Mouse (Mus musculus): Measurements from ENCODE around the gene B3gnt2.

B3gnt2 gene

DNA sequence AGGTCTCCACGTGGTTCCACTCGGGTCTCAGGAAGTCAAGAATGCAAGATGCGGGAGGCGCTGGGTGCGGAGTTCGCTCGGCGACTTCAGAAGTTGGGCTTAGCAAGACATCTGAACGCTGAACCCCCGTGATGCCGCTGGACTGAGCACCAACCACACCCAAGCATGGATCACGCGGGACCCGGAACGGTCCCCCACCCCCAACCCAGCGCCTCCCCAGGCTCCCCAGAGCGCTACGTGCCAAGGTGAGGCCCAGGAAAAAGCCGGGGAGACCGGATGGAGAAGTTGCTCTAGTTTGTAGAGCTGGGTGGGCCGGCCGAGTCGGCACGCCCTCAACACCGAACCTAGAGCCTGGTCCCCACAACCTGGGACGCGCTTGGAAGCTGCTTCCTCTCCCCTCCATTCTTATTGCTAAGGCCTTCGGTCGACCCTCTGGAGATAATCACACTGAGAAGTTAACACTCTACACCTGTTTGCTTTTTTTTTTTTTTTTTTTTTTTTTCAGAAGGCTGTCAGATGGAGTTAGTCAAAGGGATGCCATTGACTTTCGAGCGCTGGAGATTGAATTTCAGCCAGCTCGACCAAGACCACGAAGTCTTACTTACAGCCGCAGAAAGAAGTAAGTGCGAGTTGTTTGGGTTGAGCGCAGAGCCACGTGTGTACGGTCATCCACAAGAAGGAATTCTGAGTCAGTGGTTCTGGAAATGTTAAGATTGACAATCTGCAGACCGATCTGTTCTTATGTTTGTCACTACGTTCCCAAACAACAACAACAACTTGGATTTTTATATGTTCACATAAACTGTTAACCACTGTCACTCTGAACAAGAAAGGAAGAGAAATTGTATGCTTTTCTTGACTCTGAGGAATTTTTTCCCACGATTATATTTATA lies at the start of gene B3gnt2:
Gene B3gnt2 (minus strand): TSS at position 627 of the 893 bp plus-strand sequence.
- DNase-seq (ENCODE audit: low read depth) = no peak

DNA sequence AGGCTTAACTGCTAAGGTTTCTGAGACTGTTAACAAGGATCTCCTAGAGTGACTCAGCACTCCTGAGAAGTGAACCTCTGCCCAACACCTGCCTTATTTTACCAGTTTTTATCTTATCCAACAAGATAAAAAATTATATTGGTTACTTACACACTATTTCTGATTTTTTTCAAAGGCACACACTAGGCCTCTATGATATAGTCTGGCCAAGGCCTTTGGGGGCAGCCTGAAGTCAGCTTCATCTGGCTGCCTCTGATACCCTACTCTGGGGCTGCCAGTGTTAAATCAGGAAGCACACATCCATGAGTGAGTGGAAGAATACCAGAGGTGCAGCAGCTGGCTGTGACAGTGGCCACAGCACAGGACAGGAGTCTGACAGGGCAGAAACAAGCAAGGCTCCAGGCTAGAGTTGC lies 45.7 kb upstream of the B3gnt2 start:
- no peak for DNase-seq (ENCODE audit: low read depth)

DNA sequence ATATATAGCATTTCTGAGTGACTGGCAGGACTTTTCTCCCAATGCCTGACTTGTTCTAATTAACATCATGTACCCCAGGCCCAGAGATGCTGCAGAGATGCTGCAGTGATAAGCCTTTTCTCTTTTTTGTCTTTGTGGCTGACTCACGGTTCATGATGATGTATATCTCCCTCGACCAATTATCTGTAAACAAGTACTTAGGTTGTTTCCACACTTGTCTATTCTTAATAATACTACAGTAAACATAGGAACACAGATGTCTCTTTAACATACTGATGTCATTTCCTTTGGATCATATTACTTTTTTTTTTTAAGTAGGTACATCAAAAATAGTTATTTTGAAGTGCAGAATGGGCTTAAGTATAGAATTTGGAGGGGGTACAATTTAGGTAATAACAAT lies 42.2 kb upstream of the B3gnt2 start:
- DNase-seq (ENCODE audit: low read depth) = no peak

DNA sequence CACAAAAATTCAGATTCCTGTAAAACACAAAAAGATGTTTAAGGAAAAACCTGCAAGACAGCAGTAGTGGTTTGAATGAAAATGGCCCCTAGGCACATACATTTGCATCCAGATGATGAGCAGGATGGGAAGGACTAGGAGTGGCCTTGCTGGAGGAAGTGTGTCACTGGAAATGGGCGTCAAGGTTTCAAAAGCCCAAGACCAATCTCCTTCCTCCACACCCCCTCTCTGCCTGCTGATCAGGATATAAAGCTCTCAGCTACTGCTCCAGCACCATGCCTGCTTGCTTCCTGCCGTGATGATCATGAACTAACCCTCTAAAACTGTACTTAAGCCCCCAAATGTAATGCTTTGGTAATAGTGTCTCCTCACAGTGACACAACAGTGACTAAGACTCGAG lies 39.3 kb upstream of the B3gnt2 start:
- no peak for DNase-seq (ENCODE audit: low read depth)

DNA sequence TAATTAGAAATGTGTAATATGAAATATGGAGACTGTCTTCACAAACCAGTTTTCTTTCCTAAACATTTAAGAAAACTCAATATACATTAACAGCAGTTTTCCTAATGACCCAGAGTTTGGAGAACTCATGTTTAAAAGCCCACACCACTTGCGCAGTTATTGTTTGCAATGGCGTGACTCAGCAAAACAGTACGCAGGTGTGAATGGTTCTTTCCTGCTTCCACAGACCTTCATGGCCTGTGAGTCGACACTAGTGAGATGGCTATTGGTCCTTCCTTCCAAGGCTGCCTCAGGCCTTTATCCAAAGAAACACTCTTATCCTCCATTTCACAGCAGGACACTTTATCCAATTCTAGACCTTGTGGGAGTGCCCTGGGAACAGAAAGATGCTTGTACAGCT lies 36.9 kb upstream of the B3gnt2 start:
- DNase-seq (ENCODE audit: low read depth) = no peak

DNA sequence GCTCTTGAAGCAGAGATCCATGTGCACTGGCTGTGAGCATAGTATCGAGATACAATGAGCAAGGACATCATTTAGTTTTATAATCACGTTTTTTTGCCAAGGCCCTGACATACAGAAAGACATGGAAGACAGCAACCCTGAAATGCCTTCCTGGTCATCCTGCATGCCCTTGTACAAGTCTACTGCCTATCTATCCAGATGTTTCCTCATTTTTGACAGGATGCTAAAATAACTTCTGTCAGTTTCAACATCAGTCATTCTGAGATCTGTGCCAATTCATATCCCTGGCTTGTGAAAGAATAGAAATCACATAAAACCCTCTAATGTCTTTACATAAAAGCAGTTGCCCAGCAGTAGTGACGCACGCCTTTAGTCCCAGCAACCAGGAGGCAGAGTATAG lies 36.4 kb upstream of the B3gnt2 start:
- DNase-seq (ENCODE audit: low read depth) = no peak

DNA sequence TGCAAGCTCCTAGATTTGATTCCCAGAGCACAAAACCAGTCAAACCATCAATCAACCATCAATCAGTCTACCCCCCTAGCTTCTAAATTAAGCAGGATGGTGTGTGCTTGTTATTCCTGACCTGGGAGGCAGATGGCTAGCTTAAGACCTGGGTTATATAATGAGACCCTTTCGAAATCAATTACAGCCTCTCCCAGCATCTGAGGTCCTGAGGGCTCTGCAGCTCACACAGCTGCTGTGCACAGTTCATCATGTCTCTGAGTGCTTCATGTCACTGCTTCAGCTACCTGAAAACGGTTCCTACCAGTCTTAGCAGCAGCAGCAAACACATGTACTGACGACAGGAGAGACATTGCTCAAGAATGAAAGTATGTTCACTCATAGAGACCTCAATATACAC lies 32.3 kb upstream of the B3gnt2 start:
- no peak for DNase-seq (ENCODE audit: low read depth)

DNA sequence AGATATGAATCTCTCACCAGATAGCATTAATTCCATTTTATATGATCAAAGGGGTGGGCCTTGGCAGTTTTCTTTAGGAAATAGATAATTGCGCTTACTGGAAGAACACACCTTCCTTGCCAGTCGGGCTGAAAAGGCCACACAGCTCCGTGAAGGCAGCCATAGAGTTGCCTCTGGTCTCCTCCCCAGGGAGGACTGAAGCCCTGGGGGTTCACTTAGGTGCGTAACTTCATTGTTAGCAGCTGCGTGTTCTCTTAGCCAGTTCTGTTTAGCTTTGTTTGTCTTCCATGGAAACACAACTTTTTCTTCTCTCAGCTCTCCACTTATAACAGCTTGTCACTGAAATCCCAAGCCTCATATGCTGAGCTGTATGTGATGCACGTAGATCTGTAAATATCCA lies 31.7 kb upstream of the B3gnt2 start:
- DNase-seq (ENCODE audit: low read depth) = no peak

DNA sequence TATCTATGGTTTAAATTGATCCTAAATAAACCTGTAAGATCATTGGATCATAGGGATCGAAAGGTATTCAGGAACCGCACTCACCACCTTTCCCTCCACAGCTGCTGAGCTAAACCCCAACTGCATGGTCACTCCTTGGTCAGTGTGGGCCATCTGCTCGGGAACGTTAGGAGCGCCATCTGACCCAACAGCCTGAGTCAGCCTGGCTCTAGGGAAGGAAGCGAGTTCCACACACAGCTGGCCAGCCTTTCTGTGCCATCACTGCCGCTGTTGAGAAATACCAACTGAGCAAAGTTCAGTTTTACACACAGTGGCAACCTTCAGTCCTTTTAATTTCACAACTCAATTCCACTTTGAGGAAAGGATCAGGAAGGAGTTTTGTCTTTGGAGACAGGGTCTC lies 31.1 kb upstream of the B3gnt2 start:
- DNase-seq (ENCODE audit: low read depth) = no peak

DNA sequence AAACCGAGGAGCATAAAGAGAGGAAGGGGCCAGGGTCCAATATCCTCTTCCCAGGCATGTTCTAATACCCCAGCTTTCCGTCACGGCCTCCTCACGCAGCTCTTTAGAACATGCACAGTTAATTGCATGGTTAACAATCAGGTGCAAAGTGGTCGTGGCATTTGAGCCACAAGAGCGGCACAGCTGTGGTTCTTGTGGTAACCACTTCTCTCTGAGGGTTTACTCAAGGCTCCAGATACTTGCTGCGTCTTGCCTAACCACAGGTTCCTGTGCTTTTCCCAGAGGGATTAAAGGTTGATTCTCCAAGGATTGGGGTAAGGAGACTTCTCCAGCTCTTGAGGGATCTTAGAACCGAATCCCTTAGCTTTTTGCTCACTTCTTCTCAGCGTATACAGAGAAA lies 30.5 kb upstream of the B3gnt2 start:
- DNase-seq (ENCODE audit: low read depth) = no peak

DNA sequence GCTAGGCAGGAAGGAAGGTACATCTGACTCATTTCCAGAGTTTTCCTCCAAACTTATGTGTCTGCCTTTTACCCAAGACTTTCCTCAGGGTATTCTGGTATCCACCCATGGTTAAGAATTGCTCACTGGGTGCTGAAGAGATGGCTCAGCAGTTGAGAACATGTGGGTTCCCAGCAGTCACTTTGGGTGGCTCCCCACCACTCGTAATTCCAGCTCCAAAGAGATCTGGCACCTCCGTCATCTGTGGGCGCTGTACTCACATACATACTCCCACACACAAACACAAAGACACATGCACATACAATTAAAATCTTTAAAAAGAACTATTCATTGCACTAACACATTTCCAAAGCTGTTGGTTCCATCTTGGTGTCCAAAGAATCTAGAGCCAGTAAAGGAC lies 28.5 kb upstream of the B3gnt2 start:
- DNase-seq (ENCODE audit: low read depth) = no peak

DNA sequence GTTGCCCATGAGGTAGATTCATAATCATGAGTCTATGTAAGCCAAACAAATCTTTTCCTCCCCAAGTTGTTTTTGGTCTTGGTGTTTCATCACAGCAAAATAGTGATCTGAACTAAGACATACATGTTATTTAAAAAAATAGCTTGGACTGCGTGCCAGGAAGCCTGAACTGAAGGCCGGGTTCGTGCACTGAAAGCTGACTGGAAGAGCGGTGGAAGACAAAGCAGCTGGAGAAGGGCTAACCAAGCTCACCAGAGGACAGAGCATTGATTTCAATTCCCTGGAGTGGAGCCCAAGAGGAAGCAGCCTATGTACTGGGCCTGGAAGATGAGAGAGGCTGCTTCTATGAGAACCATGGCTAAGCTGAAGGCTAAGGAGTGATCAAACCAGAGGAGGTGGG lies 26.2 kb upstream of the B3gnt2 start:
- DNase-seq (ENCODE audit: low read depth) = no peak

DNA sequence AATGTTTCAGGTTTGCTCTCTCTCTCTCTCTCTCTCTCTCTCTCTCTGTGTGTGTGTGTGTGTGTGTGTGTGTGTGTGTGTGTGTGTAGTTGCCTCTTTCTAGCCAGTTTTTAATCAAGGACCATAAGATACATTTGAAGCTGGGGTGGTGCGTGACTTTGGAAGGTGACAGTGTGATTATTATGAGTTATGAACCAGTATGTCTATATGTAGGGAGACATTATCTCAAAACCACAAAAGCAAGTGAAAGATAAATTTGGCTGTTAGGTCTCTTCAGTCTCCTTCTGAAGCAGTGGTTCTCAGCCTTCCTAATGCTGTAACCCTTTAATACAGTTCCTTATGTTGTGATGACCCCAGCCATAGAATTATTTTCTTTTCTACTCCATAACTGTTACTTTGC lies 24.6 kb upstream of the B3gnt2 start:
- no peak for DNase-seq (ENCODE audit: low read depth)

DNA sequence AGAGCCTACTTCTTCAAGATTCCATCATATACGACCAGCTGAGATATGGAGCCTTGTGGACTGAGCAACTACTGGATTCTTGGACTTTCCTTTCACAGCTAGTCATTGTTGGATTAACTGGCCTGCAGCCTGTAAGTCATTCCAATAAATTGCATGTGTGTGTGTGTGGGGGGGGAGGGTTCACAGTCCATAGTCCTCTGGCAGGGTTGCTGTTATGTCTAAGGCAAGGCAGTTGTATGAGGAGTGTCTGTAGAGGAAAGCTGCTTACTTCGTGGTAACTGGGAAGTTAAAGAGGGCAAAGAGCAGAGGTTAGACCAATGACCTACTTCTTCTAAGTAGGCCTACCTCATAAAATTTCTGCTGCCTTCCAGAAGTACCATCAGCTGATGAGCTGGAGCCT lies 22.9 kb upstream of the B3gnt2 start:
- DNase-seq (ENCODE audit: low read depth) = no peak

DNA sequence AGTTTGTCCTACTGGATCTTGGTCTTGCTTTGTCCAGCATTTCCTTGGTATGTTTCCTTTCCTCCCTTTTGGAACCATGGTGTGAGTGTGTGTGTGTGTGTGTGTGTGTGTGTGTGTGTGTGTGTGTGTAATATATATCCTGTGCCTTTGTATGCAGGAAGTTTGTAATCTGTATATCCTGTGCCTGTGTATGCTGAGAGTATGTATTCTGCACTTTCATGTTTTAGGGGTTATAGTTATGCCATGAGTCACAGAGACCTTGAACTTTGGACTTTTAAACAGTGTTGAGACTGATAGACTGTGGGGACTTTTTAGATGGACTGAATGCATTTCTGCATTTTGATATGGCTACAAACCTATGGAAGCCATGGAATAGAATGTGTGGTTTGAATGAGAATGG lies 22.2 kb upstream of the B3gnt2 start:
- no peak for DNase-seq (ENCODE audit: low read depth)

DNA sequence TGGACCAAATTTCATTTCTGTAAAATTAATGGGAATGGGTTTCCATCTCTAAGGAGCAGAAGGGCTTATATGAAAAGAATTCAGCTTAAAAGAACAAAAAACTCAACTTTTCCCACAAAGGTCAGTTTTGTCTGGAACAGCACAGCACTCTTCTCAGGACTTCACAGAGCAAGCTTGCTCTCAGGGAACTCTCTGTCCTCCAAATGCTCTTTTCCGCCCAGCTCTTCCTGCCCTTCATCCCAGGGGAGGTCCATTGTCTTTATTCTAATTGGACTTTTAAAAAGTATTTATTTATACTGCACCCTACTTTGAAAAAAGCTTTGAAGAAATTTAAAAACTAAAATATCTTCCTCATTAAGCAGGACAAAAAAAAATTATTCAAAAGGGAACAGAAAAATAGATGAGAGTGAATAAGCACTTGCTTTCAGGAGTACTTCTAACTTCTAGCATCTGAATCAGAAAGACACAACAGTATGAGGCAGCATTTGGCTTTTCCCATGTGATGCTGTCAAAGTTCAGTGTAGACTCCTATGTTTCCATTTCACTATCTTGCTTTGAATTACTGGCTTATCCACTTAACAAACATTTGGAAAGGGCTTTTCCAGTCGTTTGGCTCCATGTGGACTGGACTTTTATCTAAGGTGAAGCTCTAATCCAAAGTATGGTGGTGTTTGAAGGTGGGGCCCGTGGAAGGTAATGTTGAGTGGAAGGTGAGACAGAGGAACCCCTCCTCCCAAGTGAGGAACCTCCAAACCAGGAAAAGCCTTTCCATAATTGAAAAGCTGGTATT lies 19.8 kb upstream of the B3gnt2 start:
- DNase-seq (ENCODE audit: low read depth) = no peak

DNA sequence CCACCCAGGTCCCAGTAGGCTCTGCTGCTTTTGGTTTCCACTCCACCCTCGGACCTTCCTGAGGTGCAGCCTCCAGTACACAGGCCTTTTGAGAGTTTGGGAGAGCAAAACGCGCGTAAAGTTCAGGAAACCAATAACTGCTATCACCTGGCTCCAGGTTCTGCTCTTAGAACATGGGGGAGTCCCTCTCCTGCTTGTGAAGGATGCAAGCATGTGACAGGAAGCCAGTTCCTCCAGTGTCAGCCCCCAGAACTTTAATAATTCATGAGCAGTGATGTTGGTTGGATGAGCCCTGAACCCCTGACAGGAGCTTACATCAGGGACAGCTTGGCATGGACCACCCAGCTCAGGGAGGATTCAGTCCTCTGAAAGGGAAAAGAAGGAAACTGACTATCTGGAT lies 18.9 kb upstream of the B3gnt2 start:
- no peak for DNase-seq (ENCODE audit: low read depth)

DNA sequence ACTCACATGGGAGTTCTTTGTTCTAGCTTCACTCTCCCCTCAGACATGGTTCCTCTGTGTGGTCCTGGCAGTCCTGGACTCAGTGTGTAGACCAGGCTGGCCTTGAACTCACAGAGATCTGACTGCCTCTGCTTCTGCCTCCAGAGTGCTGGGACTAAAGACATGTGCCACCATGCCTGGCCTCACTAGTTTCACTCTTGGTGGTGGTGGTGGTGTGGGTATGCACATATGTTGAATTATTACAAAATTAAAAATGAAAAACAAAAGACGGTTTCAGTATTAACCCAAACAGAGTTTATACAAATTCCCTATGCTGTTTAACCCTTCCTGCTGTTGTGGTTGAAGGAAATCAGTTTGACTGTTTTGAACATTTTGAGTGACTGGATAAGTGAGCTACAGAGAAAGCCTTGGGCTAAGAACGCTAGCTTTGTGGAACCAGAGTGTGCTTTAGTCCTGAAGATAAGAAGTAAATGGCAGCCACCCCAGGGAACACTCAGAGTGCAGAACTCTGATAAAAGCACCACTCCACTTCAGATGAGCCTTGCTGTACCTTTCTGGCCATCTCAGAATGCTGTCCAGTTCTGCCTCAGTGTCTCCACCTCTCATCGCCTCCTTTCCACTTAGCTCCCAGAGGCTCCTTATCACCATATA lies 16.0 kb upstream of the B3gnt2 start:
- peak; percentile 56 for DNase-seq (ENCODE audit: low read depth)

DNA sequence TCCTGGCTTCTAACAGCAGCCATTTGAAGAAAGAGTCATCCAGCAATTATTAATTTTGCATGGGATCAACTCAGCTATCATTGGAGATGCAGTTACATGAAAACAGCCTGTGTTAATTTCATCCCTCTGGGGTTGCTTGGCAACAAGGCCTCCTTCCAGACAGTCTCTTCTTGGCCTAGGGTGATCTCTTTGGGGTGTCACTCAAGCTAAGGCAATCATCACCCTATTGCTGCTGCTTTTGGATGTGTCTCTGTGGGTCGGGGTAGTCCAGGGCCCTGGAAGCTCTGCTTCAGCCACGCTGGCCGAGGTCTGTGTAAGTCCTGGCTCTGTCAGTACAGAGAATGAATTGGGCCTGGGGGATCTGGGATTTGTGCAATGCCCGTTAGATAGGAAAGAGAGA lies 14.5 kb upstream of the B3gnt2 start:
- DNase-seq (ENCODE audit: low read depth) = no peak

DNA sequence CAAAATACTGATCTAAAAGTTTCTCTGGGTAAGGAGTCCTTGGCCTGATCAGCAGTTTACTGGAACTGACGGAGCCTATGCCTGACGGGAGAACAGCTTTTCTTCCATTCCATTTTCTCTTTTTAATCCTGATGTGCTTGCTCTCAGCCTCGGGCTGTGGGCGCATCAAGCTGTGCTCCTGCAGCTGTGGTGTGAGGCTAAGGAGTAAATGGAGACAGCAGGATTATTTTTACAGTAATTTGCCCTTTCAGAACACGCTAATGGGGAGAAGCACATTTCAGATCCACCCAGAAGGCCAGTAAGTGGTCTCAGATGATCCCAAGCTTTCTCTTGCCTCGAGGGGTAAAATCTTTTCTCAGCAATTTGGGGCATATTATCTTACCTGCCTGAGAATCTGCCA lies 14.0 kb upstream of the B3gnt2 start:
- DNase-seq (ENCODE audit: low read depth) = no peak

DNA sequence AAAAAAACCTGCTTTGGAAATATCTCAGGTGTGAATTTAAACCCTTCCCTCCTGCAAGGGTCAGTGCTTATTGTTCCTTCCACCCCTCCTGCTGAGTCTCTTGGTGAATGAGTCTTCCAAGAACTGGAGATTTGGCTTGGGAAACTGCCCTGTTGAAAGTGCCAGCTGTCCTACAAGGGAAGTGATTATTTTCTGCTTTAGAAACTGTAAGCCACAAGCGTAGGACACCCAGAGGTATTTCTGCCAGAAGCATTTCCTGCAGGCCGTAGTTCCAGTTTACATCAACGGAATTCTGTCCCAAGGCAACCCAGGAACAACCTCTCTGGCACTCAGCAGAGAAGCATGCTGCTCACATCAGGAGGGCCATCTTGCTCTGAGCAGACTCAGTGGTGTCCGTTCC lies 12.6 kb upstream of the B3gnt2 start:
- no peak for DNase-seq (ENCODE audit: low read depth)

DNA sequence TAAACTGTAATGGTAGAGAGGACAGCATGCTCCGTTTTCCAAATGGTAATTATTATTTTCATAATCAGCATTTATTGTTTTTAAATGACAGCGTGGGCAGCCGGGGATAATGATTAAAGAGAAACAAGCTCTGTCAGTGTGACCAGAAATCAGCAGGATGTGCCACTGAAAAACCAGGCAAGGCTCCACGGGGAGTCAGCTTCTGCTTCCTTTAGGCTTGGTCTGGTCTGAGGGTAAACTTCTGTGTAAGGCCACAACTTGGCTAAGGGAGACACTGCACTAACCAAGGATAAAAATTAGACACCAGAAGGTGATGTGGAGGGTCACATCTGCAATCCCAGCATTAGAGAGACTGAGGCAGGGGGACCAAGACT lies 11.5 kb upstream of the B3gnt2 start:
- no peak for DNase-seq (ENCODE audit: low read depth)
